Mouse (Mus musculus) thymus, adult 2 months (tissue): ENCODE results near the gene Lce1a2.

Source experiments
- CTCF ChIP-seq: fragments of 200-500 bp; IDR thresholded peaks from 2 replicates; pipeline ENCODE4 v1.5.1; 2012; ENCODE audit warnings: mild to moderate bottlenecking, control low read depth, low read length, moderate library complexity, borderline replicate concordance; ENCODE audit not compliant: control insufficient read depth, poor library complexity, insufficient read depth; ENCODE audit errors: extremely low read depth
- POLR2A ChIP-seq: fragments of 200-500 bp; IDR thresholded peaks from 2 replicates; pipeline ENCODE4 v1.6.1; 2012; ENCODE audit warnings: mild to moderate bottlenecking, low read length, control low read depth, moderate library complexity; ENCODE audit not compliant: control insufficient read depth, poor library complexity, insufficient read depth; ENCODE audit errors: extremely low read depth

GRCm38 (mm10) chr3:92715122-92715521, 45.0 kb upstream of the Lce1a2 start:
- TF ChIP-seq POLR2A (no peak), CTCF (no peak)
